Mouse (Mus musculus) frontal cortex, postnatal 36 days (tissue): ENCODE measurements around the gene Fat3.
A peak's percentile ranks its signal among the peaks of the same experiment; 100 is the strongest.

Experiments
- DNase-seq, 2 experiments: peaks; one replicate each; pipeline ENCODE4 v3.0.0; 2022; ENCODE audit warnings: low spot score in 2 of 2

Gene Fat3

DNA sequence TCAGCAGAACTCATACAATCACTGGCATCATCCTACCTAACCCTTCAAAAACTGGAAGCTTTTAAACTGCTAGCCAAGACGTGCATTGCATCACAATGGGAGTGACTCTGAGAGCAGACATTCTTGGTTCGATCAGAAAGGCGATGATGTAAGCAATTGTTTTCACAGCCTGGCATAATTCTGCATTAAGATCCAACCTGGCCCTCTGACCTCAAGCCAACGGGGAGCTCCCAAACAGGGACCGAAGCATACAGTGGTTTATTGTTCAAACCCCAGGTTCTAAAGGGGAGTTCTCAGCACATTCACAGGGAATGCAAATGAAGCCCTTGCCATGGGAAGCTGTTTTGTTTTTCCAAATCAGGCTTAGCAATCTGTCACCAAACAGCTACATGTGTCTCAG lies 63.3 kb downstream of the Fat3 start:
- DNase-seq = no peak

DNA sequence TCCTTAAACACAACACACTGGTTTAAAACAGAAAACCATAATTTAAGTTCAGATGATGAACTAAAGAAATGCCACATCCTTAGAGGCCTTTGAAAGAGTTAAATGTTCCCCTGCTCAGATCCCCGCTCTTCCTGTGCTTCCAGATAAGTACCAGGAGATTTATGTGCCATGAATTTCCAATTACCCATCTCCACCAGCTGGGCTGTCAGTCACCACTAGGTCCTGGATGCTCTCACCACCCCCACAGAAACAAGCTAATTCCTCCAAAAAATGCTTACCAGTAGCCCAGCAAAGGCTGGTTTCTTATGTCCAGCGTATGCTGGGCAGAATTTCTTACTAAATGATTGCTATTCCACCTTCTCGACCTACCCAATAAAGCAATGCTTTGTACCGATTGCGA lies 72.5 kb downstream of the Fat3 start:
- DNase-seq = no peak

DNA sequence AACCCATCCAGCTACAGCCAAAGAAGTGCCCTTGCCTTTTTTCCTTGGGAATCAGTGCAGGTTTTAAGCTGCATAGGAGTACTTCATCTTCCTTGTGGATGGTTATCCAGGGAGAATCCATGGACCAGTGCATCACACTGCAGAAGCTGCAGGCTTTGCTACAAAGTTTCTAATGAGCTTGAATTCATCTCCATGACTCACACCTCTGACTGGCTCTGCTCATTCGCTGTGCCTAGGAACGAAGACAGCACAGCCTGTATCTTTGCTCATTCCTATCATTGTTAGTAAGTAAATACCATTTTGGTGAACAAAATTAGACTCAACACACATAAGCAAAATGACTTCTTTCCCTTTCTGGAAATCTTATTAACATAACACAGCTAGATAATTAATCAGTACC lies 78.4 kb downstream of the Fat3 start:
- no peak for DNase-seq

DNA sequence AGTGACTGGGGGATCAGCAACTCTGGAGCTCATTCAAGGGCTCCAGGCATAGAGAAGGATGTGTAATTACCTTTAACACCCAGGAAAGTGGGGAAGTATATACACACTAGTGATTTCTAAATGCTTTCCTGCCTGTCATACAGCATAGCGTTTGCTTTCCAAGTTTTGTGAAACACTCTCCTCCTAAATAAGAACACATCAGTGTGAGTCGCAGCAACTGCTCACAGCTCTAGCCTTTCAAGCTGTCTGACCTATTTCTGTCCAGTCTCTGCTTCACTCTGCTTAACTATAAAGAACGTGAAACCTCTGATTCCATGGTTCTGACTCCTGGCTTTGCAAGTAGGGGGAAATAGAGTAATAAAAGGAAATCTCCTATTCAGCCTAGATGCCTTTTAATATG lies 98.3 kb downstream of the Fat3 start:
- DNase-seq = no peak

DNA sequence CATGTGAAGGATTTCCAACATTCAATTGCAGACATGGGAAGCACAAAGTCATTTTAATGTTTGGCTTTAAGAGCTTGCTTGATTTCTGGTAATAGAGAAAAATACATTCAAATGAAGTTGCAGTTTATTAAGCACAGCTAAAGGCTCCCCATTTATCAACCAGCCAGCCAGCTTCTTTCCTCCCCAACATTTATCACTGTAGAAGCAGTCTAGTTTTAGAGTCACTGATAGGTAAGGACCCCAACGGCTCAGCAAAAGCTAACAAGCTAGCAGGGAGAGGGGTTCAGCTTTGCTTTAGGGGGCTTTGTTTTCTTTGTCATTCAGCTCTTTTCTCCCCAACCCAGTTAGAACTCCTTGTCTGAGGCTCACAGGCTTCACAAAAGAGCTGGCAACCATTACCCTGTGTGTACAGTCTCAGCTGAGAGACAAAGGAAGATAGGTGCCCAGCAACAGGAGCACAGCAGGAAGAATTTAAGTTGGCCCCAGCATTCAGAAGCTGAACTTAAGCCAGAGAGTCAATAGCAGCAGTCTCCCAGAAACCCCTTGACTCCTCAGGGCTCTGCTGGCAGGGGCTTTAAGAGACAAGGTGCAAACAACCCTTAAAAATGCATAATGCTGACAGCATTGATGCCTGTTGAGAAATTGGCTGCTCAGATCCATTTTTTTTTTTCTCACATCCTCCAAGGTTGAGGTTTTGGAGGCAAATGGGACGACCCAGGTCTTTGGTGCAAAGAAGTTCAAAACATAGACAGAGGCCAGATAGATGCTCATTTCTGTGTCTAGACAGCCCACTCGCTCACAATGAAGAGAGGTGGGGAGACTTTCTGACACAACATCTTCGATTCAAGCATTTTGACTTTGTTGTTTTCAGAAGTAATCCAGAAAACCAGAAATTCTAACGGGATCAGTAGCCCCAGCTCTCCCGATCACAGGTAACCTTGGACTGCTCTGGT lies 102.1 kb downstream of the Fat3 start:
- no peak for DNase-seq

DNA sequence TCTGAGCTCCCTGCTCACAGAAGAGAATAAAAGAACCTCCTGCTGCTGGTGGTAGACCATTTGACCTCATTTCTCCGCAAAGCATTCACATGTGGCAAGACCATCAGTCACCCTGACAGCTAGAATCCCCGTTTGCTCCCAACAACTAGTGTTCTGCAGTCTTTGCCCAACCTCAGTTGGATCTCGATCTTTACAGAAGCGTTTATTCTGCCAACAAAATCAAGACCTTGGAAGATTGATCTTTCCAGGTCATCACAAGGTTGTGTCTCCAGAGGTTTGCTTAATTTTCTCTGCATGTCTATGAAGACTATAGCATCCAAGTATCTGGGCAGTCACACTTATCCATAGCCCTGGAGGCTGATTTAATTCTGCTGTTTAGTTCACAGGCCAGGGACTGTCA lies 111.9 kb downstream of the Fat3 start:
- no peak for DNase-seq

DNA sequence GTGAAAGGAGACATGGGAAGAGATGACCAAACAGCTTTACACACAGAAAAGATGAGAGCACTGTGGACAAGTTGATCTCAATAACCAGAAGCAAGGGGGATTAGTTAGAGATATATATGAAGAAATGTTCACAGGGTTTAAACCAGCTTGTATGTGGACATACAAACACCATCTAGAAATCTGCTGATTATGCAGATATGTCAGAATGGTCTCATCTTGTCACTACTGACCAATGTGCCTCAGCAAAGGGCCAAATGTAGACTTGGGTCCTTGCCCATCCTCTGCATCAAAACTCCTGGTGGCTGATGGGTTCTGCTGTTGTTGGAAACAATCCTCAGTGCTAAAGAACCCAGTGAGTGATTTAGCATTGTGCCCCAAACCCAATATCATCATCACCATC lies 113.6 kb downstream of the Fat3 start:
- no peak for DNase-seq

DNA sequence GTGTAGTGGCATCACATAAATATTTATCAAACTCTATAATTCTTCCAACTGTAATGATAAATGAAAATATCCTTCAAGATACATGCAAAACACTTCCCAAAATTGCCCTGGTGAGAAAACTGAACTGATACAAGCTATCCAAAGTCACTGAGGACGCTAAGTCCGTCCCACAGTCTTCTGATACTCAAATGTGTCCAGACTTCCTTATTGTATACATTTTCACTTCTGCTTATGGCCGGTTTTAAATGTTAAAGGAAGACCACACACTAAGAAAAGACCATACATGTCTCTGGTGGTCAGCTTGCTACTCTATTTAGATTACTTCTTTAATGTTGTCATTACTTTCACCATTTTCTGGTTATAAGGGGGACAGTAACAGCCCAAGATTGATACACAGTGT lies 137.4 kb downstream of the Fat3 start:
- DNase-seq = no peak

DNA sequence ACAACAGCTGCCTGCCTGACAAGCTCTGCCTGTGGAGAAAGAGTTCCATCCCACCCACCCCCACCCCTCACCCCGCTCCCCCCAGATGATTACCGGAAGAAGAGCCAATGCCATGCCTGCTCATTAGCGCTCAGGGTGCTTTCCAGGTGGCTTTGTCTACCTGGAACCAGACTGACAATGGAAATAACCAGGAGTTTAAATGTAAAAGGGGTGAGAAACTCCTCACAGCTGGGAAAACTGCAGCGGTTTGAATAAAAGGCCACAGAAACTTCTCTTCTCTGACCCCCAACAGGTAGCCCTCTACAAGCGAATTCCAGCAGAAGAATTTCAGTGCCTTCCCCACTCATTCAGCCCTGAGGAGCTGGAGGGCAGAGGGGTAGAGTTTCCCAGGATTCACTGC lies 139.3 kb downstream of the Fat3 start:
- DNase-seq = no peak

DNA sequence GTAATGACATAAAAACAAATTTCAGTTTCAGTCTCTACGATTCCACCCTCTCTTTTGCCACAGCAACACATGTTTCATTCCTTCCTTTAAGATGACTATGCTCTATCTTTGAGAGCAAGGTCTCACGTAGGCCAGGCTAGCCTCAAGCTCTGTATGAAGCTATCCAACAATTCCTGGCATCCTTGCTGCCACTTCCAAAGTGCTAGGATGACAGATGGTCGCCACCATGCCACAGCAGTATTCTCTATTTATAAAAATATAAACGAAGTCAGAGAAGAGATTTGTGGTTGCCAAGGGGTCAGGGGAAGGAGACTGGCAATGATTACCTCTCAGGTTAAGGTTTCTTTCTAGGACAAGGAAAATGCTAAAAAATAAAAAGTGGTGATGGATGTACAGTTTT lies 144.4 kb downstream of the Fat3 start:
- no peak for DNase-seq

DNA sequence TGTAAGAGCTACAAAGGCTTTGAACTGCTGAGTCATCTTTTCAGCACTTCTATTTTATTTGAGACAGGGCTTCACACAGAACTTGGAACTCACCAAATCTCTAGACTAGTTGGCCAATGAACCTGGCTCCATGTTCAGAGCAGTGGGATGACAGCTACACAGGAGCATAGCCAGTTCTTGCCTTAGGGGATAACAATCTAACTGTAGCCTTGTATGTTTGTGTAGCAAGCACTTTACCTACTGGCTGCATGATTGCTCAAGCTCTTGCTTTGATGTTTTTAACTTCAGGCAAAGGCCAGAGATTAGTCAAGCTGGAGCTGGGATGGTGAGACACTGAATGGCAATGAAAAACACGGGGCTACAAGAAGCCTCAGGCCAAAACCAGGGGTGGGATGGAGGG lies 146.2 kb downstream of the Fat3 start:
- no peak for DNase-seq

DNA sequence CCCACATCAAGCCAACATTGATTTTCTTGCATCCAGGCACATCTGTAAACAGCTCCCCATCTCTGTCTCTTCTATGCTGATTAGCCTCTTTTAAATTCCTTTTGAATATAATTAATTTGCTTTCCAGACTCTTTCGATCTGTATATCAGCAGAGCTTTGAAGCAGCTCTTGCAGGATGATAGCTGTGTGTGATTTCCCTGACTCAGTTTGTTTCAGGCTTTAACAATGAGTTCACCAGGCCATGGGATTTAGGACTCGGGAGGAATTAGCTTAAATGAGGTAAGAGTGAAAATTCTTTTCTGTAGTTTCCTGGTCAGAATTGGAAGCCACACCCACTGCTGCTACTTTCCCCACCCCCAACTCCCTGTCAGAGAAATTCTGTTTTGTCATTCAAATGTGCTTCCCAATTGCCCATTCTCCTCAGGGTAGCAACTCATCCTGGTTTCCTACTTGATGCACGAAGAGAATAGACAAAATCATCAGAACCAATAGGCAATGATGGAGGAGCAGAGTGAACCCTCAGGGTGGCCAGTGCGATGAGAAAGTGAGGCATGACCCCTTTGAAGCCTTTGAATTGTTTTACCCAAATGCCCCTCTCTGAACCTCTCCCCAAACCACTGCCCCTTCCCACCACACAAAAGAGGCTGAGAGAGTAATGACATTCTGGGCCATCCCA lies 147.9 kb downstream of the Fat3 start:
- DNase-seq = no peak

DNA sequence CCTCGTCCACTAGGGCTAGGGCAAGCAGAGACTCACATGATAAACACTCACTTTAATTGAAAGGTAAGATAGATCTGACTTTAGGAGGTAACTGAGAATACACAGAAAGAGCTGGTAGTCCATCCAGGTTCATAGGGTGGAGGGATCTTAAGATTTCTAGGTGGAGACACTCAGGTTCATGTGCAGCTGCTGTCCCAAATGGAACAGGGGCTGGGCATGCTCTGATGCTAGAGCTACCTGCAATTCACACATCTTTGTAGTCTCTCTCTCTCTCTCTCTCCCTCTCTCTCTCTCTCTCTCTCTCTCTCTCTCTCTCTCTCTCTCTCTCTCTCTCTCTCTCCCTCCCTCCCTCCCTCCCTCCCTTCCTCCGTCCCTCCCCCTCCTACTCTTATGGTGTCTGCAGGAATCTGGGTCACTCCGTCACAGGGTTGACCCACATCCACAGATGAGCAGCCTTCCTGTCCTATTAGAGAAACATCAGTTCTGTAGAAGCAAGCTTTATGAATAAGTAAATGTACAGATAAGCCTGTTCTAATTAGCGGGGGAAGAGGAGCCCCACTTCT lies 148.5 kb downstream of the Fat3 start:
- no peak for DNase-seq

DNA sequence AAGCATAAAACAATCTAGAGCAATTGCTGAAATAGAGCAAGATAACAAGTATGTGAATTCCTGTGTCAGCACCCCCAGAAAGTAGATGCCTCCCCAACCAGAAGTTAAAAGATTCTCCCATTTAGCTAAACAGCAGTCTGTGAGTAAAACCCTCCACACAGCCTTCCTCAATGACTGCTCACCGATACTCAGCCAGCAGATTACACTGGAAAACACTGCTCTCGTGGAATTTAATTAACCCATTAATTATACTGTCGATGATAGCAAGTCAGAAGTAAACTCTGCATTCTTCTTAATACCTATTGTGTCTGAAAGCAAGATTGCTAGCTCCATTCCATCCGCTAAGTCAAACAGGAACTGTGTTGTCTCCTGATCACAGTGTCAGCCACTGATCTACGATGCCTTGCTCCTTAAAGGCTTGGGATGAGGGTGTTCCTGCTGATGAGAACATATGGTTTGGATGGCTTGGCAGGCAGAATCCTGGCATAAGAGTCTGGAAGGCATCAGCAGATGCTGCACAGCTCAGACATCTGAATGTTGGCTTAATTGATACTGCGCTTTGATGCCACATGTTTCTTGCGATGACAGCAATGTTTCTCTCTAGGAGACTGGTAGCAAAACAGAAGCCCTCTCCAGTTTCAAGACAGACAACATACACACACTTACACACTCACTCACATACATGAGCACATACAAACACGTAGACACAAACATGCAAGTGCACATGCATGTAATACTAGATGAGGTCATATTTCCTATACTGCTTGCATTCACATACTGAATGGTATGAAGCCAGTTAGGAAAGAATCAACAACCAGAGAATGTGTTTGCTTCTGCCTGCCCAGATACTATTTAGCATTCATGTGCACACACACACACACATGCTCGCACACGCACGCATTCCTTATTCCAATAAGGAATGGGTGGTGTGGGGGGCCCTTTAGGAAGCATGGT lies 155.9 kb downstream of the Fat3 start:
- DNase-seq = peak; percentile 30 to 71

DNA sequence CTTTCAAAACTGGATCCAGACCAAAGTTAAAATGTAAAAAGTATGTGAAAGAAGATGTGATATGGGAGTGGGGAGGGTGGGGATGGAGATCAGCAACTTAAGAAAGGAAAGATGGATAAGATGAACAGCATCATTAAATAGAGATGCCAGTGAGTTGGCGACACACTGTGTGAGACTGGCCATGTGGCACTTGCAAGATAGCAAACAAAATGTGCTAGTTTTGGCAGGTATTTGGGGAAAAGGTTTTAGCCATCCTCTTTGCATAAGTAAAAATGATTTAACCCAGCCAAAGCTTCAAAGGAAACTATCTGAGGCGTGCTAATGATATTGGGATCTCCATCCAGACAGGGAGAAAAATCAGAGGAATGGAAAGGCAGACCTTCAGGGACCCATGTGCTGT lies 157.9 kb downstream of the Fat3 start:
- no peak for DNase-seq

DNA sequence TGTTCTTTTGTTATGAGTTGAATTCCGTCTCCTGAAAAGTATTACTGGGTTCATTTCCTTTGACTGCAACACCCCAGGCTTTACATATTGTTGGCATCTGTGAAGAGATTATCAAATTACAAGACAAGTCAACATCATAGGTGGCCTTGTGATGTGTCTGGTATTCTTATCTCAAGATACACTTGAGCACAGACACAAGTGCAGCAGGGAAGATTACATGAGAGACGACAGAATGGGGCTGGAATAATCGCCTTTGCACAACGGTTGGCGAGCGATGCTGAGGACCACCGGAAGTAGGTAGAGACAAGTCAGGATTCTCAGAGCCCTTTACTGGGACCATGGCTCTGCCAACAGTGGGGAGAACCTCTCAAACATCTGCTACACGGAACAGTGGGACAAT lies 158.5 kb downstream of the Fat3 start:
- DNase-seq = no peak

DNA sequence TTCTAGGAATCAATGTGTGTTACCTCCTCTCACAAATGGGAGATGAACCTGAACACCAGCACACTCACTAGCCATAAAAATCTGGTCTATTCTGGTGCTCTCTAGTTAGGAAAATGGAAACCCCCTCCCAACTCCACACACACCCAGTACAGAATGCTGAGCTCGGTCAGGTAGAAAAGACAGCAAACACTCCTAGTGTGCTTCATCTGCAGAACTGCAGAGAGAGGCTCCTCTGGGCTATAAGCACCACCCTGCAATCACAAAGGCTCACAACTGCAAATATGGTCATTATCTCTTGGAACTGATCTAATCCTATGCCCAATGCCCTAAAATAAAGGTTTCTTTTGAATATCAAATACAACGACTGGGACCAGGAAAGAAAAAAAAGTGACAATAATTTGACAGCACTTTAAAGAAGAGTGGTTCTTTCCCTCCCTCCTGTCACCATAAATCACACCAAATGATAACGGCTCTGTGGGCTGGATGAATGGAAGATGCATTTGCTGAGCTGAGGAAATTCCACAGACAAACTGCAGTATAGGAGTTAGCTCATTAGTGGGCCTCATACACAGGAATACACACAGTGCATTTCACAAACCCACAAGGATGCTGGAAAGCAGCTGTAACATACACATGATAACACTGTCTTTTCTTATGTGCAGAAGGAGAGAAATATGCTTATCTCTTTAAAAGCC lies 170.6 kb downstream of the Fat3 start:
- no peak for DNase-seq

DNA sequence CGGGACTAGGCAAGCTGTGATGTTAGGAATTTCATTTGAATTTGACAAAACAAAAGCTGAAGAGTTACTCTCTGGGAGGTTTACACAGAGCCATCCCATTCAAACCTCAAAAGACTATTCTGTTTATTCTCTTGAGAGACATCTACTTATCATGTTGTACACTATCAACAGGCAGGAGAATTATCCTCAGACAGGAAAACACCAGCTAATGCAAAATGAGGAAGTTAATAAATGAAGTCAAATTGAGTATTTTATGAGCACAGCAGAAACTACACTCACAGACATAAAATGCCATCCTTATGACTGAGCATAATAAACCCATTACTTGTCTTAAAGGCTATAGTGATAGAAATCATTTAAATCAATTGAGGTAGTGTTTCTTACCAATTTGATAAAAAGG lies 182.1 kb downstream of the Fat3 start:
- no peak for DNase-seq

DNA sequence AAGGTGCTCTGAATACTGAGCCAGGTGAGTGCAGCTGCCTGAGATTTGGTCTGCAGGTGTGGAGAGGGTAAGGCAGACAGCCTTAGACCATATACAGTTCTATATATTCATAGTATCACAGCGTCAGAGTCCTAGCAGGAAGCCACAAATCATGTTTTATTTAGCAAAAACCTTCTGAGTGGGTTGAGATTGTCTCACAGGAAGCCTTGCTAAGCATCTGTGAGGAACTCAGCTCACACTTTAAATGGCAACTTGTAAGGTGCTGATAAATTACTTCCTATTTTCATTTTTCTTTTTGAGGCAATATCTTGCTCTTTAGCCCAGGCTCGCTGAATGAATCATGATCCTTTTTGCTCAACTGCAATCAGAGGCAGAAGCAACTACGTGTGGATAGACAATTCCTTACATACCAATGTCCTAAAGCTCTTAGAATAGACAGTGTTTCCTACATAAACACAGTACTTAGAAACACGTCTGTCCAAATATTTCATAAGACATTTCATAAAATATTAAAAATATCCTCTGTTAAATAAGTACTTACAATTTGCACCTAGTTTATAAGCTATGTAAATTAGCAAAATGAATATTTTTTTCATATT lies 188.4 kb downstream of the Fat3 start:
- no peak for DNase-seq
